14 mouse cellular contexts compared by ENCODE assay signal in genomic region chr6:94389716-94390115, GRCm38 (mm10).
DNase-seq lines count a peak whose midpoint lies in the region; ATAC-seq and TF ChIP-seq lines count a peak whose summit lies in the region.
"Had no signal": no experiment of that assay in that cellular context is flagged by ENCODE, and none has a peak within 500 bp of the region (broad histone marks: within the 10 kb centered on the region; RNA-seq: fewer than 3 reads in every experiment).

No protein-coding gene starts in this region.

- 74% methylated on average over 9 of the region's 9 CpGs for WGBS in kidney, embryonic 14.5 days
- WGBS in intestine, embryonic 15.5 days = 51% methylated on average over 9 of the region's 9 CpGs
- WGBS in lung, adult 2 months = 55% methylated on average over 9 of the region's 9 CpGs
- 45% methylated on average over 9 of the region's 9 CpGs for WGBS in stomach, postnatal 0 days

- H3K27me3 ChIP-seq in kidney, embryonic 14.5 days (ENCODE audit: control insufficient read depth, insufficient read depth, low read length) = no peaks in the 10 kb centered on the region
- H3K27me3 ChIP-seq in intestine, embryonic 15.5 days (replicated peaks) = no peaks in the 10 kb centered on the region
- H3K27me3 ChIP-seq in stomach, postnatal 0 days (ENCODE audit: control insufficient read depth, insufficient read depth, low read length) = no peaks in the 10 kb centered on the region
- H3K27me3 ChIP-seq: hindbrain, embryonic 15.5 days had no signal

- TF ChIP-seq EP300 in stomach, postnatal 0 days (optimal IDR thresholded peaks at IDR 0.05) = no peak

- TF ChIP-seq POLR2A in lung, adult 2 months (IDR thresholded peaks at IDR 0.05; ENCODE audit: borderline replicate concordance, extremely low read depth, low read depth, low read length) = no peak

- no peak overlapping the region for H3K4me3 ChIP-seq in kidney, embryonic 14.5 days (ENCODE audit: low read length)
- no peak overlapping the region for H3K4me3 ChIP-seq in intestine, embryonic 15.5 days (replicated peaks)
- no peak overlapping the region for H3K4me3 ChIP-seq in lung, adult 2 months (replicated peaks; ENCODE audit: extremely low read depth, low read depth, low read length)
- H3K4me3 ChIP-seq in stomach, postnatal 0 days (ENCODE audit: low read depth, low read length) = no peak overlapping the region
- H3K4me3 ChIP-seq: hindbrain, embryonic 15.5 days had no signal

- H3K9ac ChIP-seq in kidney, embryonic 14.5 days (ENCODE audit: low read depth, low read length) = no peak overlapping the region
- H3K9ac ChIP-seq in intestine, embryonic 15.5 days = no peak overlapping the region
- H3K9ac ChIP-seq in stomach, postnatal 0 days (ENCODE audit: low read length) = no peak overlapping the region
- H3K9ac ChIP-seq: hindbrain, embryonic 15.5 days; liver, embryonic 14.5 days had no signal

- no peaks in the 10 kb centered on the region for H3K36me3 ChIP-seq in kidney, embryonic 14.5 days (ENCODE audit: control insufficient read depth, insufficient read depth, low read length)
- H3K36me3 ChIP-seq in intestine, embryonic 15.5 days = no peaks in the 10 kb centered on the region
- H3K36me3 ChIP-seq in stomach, postnatal 0 days (ENCODE audit: control insufficient read depth, insufficient read depth, low read length) = no peaks in the 10 kb centered on the region
- H3K36me3 ChIP-seq: hindbrain, embryonic 15.5 days had no signal

- H3K4me1 ChIP-seq in kidney, embryonic 14.5 days (ENCODE audit: control insufficient read depth, insufficient read depth, low read length) = no peaks in the 10 kb centered on the region; the same call in 1 of the 2 replicates
- H3K4me1 ChIP-seq in intestine, embryonic 15.5 days (replicated peaks) = peaks cover 8% of the 10 kb centered on the region; the same call in 1 of the 2 replicates
- peaks cover 3% of the 10 kb centered on the region; the same call in 1 of the 2 replicates for H3K4me1 ChIP-seq in lung, adult 2 months (ENCODE audit: control insufficient read depth, insufficient read depth, low read length)
- H3K4me1 ChIP-seq in stomach, postnatal 0 days (replicated peaks; ENCODE audit: control insufficient read depth, insufficient read depth) = no peaks in the 10 kb centered on the region
- H3K4me1 ChIP-seq: hindbrain, embryonic 15.5 days had no signal

- no peak for TF ChIP-seq CTCF in lung, adult 2 months (IDR thresholded peaks at IDR 0.05; ENCODE audit: insufficient read depth, low read length)
- TF ChIP-seq CTCF in stomach, postnatal 0 days (IDR thresholded peaks at IDR 0.05; ENCODE audit: low read depth) = no peak

- H3K4me2 ChIP-seq in kidney, embryonic 14.5 days (replicated peaks; ENCODE audit: low read depth, low read length) = no peak overlapping the region
- H3K4me2 ChIP-seq in intestine, embryonic 15.5 days (replicated peaks) = peak overlapping the region; percentile 28
- no peak overlapping the region for H3K4me2 ChIP-seq in stomach, postnatal 0 days (replicated peaks; ENCODE audit: low read depth)
- H3K4me2 ChIP-seq: hindbrain, embryonic 15.5 days had no signal

- peak; percentile 50 for DNase-seq in kidney, adult 18-20 months
- peak; percentile 31 for DNase-seq in lung, adult 2 months
- DNase-seq in stomach, postnatal 0 days (ENCODE audit: low spot score) = peak; percentile 77
- DNase-seq in neural tube, embryonic 10.5 days (ENCODE audit: extremely low spot score, low spot score) = no peak
- DNase-seq: adrenal gland, postnatal 14 days; cerebellum, adult 9-10 months; spleen, adult 18-20 months; thymus, postnatal 25 days had no signal

- no peaks in the 10 kb centered on the region for H3K9me3 ChIP-seq in kidney, embryonic 14.5 days (ENCODE audit: control insufficient read depth, low read length)
- H3K9me3 ChIP-seq in intestine, embryonic 15.5 days = no peaks in the 10 kb centered on the region
- no peaks in the 10 kb centered on the region for H3K9me3 ChIP-seq in stomach, postnatal 0 days (ENCODE audit: control insufficient read depth, low read length)
- H3K9me3 ChIP-seq: hindbrain, embryonic 15.5 days had no signal

- H3K27ac ChIP-seq in kidney, embryonic 14.5 days (ENCODE audit: low read depth, low read length) = no peak overlapping the region
- H3K27ac ChIP-seq in intestine, embryonic 15.5 days = peak overlapping the region; percentile 70
- H3K27ac ChIP-seq in stomach, postnatal 0 days (replicated peaks) = peak overlapping the region; percentile 86
- H3K27ac ChIP-seq: hindbrain, embryonic 15.5 days; liver, embryonic 14.5 days had no signal

- ATAC-seq in kidney, embryonic 14.5 days (ENCODE audit: low FRiP score, low TSS enrichment) = no peak
- ATAC-seq in intestine, embryonic 15.5 days = peak; percentile 42; the same call in 1 of the 2 replicates
- ATAC-seq in stomach, postnatal 0 days (ENCODE audit: low FRiP score, low TSS enrichment) = peak; percentile 67
- ATAC-seq in erythroblast, adult 5-6 weeks (replicated peaks; ENCODE audit: low FRiP score, poor library complexity, severe bottlenecking) = no peak
- ATAC-seq in activated CD4-positive, CD25-positive, alpha-beta regulatory T cell, adult 4 months = no peak

Comparison
In these comparisons a context has a peak if more than half of its experiments do, and no peak if none do; other contexts are left out.
1. ATAC-seq: peak in intestine, embryonic 15.5 days (single experiment) and stomach, postnatal 0 days (single experiment); none in kidney, embryonic 14.5 days (single experiment), erythroblast, adult 5-6 weeks (single experiment) and activated CD4-positive, CD25-positive, alpha-beta regulatory T cell, adult 4 months (single experiment).